Mouse (Mus musculus): ENCODE data around the gene Olfr789. TPM values are rescaled to one million over a fixed set of nuclear protein-coding genes. Genes with fewer than 3 reads are reported as not detected.

Gene Olfr789
- not detected in 2 replicates for polyA plus RNA-seq (2012)

GRCm38 (mm10) chr10:129484452-129484851 is at the start of gene Olfr789:
TSS of gene Olfr789 (plus strand) at chr10:129484752.

GRCm38 (mm10) chr10:129461562-129461961 is 23.0 kb upstream of the Olfr789 start, which contains the start of gene Olfr787:
TSS of gene Olfr787 (plus strand) at chr10:129461862.

GRCm38 (mm10) chr10:129470698-129471097 is 13.9 kb upstream of the Olfr789 start, which contains the start of gene Olfr788:
TSS of gene Olfr788 (plus strand) at chr10:129470998.

GRCm38 (mm10) chr10:129498192-129498591 is 13.6 kb downstream of the Olfr789 start, which contains the start of gene Olfr790:
TSS of gene Olfr790 (plus strand) at chr10:129498492.

GRCm38 (mm10) chr10:129521492-129521891 is 36.9 kb downstream of the Olfr789 start, which contains the start of gene Olfr791:
TSS of gene Olfr791 (plus strand) at chr10:129521792.

GRCm38 (mm10) chr10:129538862-129539261 is 54.3 kb downstream of the Olfr789 start, which contains the start of gene Olfr792:
TSS of gene Olfr792 (plus strand) at chr10:129539162.

Other genes with a start within 250 kb of the Olfr789 start
- gene Olfr774, start 248.5 kb upstream of the Olfr789 start, polyA plus RNA-seq (2012) = not detected in 2 replicates
- gene Olfr775, start 236.3 kb upstream of the Olfr789 start, polyA plus RNA-seq (2012) = not detected in 2 replicates
- not detected in 2 replicates for gene Olfr776, start 225.6 kb upstream of the Olfr789 start, polyA plus RNA-seq (2012)
- gene Olfr777, start 213.3 kb upstream of the Olfr789 start, polyA plus RNA-seq (2012) = not detected in 2 replicates
- gene Olfr780, start 166.6 kb upstream of the Olfr789 start, polyA plus RNA-seq (2012) = not detected in 2 replicates
- not detected in 2 replicates for gene Olfr781, start 155.9 kb upstream of the Olfr789 start, polyA plus RNA-seq (2012)
- gene Olfr782, start 135.9 kb upstream of the Olfr789 start, polyA plus RNA-seq (2012) = 0.04 TPM in 1 of 2 replicates, not detected in the other
- not detected in 2 replicates for gene Olfr784, start 100.7 kb upstream of the Olfr789 start, polyA plus RNA-seq (2012)
- gene Olfr785, start 79.3 kb upstream of the Olfr789 start, polyA plus RNA-seq (2012) = not detected in 2 replicates
- not detected in 2 replicates for gene Olfr786, start 57.4 kb upstream of the Olfr789 start, polyA plus RNA-seq (2012)
- not detected in 2 replicates for gene Olfr787, start 22.9 kb upstream of the Olfr789 start, polyA plus RNA-seq (2012)
- gene Olfr788, start 13.8 kb upstream of the Olfr789 start, polyA plus RNA-seq (2012) = not detected in 2 replicates
- gene Olfr790, start 13.7 kb downstream of the Olfr789 start, polyA plus RNA-seq (2012) = not detected in 2 replicates
- gene Olfr791, start 37.0 kb downstream of the Olfr789 start, polyA plus RNA-seq (2012) = not detected in 2 replicates
- gene Olfr792, start 54.4 kb downstream of the Olfr789 start, polyA plus RNA-seq (2012) = not detected in 2 replicates
- not detected in 2 replicates for gene Olfr794, start 82.9 kb downstream of the Olfr789 start, polyA plus RNA-seq (2012)
- gene Olfr796, start 127.8 kb downstream of the Olfr789 start, polyA plus RNA-seq (2012) = not detected in 2 replicates
- not detected in 2 replicates for gene Olfr798, start 143.2 kb downstream of the Olfr789 start, polyA plus RNA-seq (2012)
- not detected in 2 replicates for gene Olfr799, start 152.7 kb downstream of the Olfr789 start, polyA plus RNA-seq (2012)
- not detected in 2 replicates for gene Olfr800, start 172.9 kb downstream of the Olfr789 start, polyA plus RNA-seq (2012)
- gene Olfr801, start 189.1 kb downstream of the Olfr789 start, polyA plus RNA-seq (2012) = not detected in 2 replicates
- gene Olfr802, start 203.4 kb downstream of the Olfr789 start, polyA plus RNA-seq (2012) = not detected in 2 replicates
- not detected in 2 replicates for gene Olfr803, start 209.5 kb downstream of the Olfr789 start, polyA plus RNA-seq (2012)
- gene Olfr804, start 218.5 kb downstream of the Olfr789 start, polyA plus RNA-seq (2012) = not detected in 2 replicates
- gene Olfr805, start 244.6 kb downstream of the Olfr789 start, polyA plus RNA-seq (2012) = not detected in 2 replicates